Mouse (Mus musculus): ENCODE results near the gene Rpl5.

- TF ChIP-seq CTCF (IDR thresholded peaks at IDR 0.05; ENCODE audit: control insufficient read depth, insufficient read depth, low read length) (no peak), POLR2A (IDR thresholded peaks at IDR 0.05; ENCODE audit: borderline replicate concordance, control insufficient read depth, low read depth, low read length) (no peak)
Measured at GRCm38 (mm10) chr5:107915280-107915679, 15.0 kb downstream of the Rpl5 start.
